Mouse (Mus musculus): ENCODE measurements around the gene Pex26.

Gene Pex26

GRCm38 (mm10) chr6:121166098-121166552 lies 17.3 kb upstream of the Pex26 start:
- DNase-seq (ENCODE audit: low read depth, low spot score): no peak

- DNase-seq (ENCODE audit: low read depth, low spot score): no peak
Measured at GRCm38 (mm10) chr6:121167381-121167975, 16.0 kb upstream of the Pex26 start.

- no peak for DNase-seq (ENCODE audit: low read depth, low spot score)
Measured at GRCm38 (mm10) chr6:121171102-121171501, 12.4 kb upstream of the Pex26 start.

DNA sequence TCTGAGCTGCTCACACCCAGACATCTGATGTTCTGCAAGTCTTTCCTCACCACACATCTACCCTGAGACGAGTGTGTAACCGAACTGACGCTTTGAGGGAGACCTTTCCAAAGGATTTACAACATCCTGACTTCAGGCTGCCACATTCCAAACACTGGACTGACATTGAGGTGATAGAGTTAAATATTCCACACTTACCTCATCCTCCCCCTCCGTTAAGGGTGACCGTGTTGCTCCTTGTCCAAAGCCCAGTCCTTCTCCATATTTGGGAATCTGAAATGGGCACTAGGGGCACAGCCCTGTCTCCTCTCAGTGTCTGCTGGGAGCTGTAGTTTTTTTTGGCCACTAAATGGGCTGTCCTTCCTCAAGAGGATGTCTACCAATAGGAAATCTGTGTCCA lies 10.0 kb upstream of the Pex26 start:
- DNase-seq (ENCODE audit: low read depth, low spot score): no peak

DNA sequence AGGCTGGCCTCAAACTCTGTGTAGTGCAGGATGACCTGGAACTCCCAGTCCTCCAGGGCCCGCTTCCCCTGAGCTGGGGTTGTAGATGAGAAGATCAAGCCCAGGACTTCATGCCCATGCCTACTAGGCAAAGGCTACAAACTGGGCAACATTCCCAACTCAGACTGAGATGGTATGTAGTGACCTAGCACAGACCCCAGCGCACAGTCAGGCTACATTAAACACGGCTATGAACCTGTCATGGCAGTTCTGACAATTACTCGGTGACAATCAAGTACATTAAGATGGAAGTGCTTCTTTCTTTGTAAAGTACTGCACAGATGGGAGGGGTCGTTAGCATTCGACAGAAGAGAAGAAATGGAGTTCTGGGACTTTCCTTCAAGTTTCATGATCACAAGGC lies 8.7 kb upstream of the Pex26 start:
- no peak for DNase-seq (ENCODE audit: low read depth, low spot score)

DNA sequence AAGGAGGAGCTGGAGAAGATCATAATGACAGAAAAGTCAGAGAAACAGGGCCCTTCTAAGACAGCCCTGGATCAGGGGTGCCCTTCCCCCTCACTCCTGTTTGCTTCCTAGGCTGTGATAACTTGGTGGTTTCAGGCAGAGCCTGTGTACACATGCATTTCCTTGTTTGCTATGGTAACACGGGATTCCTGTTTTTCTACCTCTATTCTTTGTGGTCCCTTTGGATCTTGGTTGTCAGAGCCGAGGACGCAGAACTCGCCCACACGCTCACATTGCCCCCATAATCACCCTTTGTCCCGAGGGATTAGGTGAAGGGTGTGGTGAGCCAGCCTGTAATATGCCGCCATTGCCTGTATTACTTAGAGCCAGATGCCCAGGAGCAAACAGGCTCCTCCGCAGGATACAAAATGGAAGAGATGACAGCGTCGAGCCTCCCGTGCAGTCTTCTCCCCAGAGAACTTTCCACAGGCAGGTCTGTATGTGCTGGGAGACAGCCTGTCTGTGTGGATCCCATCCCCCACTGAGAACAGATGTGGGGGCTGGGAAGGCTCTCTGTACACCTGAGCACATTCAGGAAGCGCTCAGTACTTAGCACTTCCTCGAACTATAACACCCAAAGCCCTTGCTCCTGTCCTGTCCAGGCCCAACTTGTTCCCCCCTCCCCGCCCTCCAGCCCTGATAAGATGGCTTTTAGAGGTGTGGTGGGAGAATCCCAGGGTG lies 7.3 kb upstream of the Pex26 start:
- no peak for DNase-seq (ENCODE audit: low read depth, low spot score)

DNA sequence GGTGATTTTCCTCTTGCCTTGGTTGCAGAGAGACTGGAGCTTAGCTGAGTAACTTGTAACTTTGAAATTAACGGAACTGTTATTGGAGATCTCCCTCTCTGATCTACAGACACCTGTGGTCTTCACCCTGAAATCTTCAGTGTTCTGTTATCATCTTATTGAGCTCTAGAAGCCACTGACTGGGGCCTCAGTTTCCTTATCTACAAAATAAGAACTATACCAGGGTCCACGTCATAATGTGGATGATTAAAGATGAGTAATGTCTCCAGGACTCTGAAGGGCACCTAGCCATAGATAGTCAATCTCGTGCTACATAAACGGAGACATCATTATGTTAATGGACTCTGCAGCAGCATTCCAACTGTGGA lies 6.8 kb upstream of the Pex26 start:
- DNase-seq (ENCODE audit: low read depth, low spot score): no peak

DNA sequence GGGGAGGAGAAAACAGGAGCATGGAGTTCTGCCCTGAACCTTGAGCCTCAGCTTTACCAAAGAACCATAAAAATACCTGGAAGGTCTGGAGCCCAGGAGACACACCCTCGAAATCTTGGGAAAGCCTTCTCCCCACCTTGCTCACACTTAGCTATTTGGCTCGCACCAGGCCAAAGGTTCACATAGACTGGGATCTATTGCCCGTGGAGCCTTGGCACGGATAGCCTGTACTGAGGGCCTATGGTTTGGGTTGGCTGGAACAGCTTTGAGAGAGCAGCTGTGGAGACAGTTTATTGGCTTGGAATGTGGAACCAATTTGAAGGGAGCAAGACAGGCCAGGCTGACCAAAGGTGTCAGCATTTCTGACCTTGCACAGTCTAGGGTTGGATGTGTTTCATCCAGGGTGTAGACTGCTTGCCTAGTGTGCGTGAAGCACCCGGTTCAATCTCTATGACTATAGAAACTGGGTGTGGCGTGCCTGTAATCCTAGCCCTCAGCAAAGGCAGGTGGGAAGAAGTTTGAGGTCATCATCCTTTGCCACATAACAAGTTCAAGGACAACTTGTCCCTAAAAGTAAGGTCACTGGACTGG lies 6.3 kb upstream of the Pex26 start:
- DNase-seq (ENCODE audit: low read depth, low spot score): no peak

DNA sequence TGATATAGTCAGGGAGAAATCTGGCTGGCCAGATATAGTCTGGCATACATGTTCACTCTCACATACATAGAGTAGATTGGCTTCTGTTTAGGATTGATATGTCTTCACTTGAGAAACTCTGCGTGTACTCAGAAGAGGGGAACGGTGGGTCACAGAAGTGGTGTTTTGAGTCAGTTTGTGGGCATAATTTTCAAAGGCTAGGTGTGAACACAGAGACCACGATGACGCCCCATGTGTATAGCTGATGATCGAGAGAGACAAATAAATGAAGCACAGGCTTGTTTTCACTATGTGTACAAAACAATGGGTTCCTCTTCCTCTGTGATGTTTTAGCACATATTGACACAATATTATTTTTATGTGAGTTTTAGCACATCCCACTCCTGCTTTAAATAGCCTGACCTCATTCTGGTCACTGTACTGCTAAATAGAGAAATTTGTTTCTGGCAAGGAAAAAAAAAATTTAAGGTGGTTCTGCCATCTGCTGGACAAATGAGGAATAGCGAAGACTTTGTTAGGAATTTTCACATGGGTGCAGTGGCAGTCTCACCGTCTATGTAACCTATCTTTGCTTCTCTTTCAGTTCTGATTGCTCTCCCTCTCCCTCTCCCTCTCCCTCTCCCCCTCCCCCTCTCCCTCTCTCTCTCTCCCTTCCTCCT lies 4.6 kb upstream of the Pex26 start:
- no peak for DNase-seq (ENCODE audit: low read depth, low spot score)

- DNase-seq (ENCODE audit: low read depth, low spot score): no peak
Measured at GRCm38 (mm10) chr6:121179846-121180245, 3.6 kb upstream of the Pex26 start.

DNA sequence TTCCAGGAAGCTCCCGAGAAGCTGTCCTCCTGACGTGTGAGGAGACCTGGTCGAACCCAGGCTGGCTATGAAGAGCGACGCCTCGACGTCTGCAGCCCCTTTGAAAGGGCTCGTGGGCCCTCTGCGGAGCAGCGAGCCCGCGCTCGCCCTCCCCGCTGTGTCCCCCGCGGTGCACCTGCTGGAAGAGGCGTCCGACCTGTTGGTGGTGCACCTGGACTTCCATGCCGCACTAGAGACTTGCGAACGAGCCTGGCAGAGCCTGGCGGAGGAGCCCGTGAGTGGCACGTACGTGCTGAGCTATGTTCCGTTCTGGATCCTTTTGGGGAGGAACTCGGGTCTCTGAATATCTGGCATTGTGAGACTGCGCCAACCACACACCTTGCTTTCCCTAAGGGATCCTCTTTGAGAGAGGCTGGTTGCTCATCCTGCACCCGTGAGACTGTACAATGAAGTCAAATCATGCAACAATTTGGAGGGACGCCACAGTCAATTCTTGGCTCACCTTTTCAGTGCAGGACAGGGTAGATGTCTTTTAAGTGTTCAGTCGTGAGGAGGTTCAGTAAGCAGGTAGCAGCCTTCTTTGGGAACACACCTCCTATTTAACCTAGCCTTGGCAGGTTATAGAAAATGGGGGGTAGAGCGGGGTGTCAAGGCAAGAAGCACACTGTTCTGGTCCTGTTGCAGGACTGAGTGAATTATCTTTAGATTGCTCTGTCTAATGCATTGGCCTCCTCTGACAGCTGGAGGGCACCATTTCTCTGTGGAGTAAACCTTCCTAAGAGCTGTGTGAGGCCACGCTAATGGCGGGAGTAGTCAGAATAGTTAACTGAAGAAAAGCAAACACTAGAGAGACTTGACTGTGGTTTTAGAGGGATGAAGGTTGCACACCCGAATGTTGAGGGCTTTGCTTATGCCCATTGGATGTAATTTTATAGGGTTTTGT lies 1.0 kb downstream of the Pex26 start:
- no peak for DNase-seq (ENCODE audit: low read depth, low spot score)

- no peak for DNase-seq (ENCODE audit: low read depth, low spot score)
Measured at GRCm38 (mm10) chr6:121185232-121185631, 1.8 kb downstream of the Pex26 start.

GRCm38 (mm10) chr6:121191261-121192009 lies 8.0 kb downstream of the Pex26 start:
- DNase-seq (ENCODE audit: low read depth, low spot score): no peak

DNA sequence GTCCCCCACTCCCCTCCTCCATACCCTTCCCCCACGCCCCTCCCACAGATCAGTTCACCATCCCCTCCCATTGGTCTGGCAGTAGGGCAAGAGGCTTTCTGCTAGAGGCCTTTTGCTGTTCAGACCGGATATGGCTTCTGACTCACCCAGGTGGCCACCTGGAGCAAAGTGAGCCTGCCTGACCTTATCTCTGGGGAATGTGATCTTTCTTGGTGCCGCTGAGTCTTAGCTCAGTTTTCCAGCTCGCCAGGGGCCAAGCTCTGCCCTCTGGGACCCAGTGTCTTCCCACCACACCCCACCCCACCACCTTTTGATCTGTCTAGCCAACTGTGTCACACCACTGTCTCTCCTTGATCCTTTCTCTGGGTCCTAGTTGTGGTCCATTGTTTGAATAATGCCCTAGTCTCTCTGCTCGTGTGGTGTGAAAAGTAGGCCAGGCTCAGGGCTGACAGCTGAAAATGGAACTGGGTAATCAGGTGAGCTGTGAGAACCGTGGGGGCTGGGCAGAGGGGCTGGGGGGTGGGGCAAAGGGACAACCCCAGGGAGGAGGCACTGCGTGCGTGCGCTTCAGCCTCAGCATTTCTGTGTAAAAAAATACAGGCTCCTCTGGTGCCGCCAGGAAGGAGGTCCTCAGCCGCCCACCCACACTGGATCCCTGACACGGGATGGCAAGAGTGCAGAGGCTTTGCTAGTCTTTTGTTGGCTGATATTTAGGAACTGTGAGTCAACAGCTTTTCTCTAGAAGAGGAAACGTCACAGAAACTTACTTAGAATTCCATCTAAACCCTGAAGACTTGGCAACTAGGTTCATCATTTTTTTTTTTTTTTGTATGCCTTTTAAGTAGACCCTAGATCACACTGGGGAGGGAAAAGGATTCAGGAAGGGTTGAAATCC lies 10.8 kb downstream of the Pex26 start:
- DNase-seq (ENCODE audit: low read depth, low spot score): no peak

DNA sequence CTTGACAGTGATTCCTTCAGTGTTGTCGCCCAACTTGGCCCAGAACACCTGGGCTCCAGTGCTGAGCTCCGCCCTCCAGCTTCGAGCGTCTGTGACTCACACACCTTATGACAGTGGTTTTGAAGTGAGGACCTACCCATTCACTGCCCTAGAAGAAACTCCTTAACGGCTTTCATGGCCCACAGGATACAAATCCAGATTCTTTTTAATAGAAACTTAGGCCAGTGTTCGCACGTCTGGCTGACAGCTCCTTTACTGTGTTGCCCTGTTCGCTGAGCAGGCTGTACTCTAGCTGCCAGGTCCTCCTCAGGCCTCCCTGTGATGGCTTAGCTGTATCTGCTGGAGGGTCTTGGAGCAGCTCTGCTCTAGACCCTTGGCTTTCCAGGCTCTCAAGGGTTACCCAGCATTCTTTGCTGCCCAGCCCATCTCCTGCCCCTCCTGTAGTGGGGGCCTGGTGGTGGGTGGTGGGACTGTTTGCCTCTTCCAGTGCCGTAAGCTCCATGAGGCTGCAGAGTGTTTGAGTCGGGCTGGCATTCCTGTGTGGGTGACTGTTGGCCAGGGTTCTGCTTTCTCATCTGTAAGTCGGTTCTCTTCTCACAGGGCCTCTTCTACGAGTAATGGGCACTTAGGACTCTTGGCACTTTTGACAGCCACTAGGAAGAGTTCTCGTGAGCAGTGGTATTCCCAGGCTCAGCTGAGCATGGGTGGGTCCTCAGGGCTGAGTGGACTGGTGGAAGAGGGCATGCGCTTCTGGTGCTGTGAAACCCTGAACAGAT lies 11.7 kb downstream of the Pex26 start:
- no peak for DNase-seq (ENCODE audit: low read depth, low spot score)

DNA sequence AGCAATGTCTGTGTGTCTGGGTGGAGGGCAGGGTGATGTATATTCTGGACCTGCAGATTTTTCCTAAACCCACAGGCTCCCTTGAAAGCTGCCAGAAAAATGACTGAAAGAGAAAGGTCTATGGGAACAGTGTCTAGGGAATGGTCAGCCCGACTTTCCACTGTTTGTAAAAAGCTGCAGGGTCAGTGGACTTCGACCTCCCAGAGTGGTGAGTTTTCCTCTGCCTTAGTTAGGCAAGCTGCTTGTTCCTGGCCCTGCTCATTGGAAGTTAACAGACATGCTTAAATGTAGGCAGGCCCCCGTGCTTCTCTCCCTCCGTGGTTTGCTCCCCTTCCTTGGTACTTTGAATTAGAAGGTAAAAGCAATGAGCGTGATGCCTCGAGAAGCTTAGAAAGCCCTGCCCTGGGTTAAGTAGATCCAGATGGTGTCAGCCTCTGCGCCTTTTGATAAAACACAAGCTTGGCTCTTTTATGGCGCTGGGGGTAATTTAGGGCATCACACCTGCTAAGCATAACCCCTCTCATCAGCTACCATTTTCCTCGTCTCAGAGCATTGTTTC lies 14.4 kb downstream of the Pex26 start:
- DNase-seq (ENCODE audit: low read depth, low spot score): no peak

DNA sequence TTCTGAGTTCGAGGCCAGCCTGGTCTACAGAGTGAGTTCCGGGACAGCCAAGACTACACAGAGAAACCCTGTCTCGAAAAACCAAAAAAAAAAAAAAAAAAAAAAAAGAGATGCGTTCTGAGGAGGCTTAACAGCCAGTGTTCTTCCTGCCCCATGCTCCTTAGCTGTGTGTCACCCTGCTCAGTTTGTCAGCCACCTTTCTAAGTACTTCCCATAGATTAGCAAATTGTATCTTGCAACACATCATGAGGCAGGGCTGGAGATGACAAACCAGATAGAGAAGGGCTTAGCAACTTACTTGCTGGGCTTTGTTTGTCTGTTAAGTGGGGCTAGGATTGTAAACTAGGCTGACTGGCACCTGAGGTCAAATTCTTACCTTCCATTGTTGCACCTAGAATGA lies 17.0 kb downstream of the Pex26 start:
- DNase-seq (ENCODE audit: low read depth, low spot score): no peak

DNA sequence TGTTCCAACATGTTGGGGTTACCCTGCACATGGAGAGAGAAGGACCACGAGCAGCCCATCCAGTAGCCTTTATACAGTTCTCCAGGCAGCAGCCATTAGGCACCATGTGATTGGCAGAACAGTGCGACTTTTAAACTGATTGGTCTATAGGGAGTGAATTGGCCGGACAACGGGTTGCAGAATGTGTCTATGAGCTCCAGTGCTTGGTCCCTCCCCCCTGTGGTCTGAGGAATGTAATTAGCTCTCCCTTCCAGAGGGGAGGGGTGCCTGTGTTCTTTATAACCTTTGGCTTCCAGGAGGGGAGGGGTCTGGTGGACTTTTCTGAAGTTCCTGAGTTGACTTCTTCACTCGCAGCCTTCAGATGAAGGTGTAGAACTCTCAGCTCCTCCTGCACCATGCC lies 18.6 kb downstream of the Pex26 start:
- no peak for DNase-seq (ENCODE audit: low read depth, low spot score)

GRCm38 (mm10) chr6:121206481-121206880 lies 23.0 kb downstream of the Pex26 start:
- DNase-seq (ENCODE audit: low read depth, low spot score): no peak

Measured in c-Kit-negative CD71-positive TER-119-positive erythroid progenitor cells, embryonic 14.5 days (primary cell).